Mouse (Mus musculus) B cell, adult 62 days (primary cell): ENCODE data around the gene Emd. TPM values are rescaled to one million over a fixed set of nuclear protein-coding genes. Genes with fewer than 3 reads are reported as not detected.

Experiments used
- total RNA-seq: library from RNA; stranded (reverse); gene quantifications from 4 replicates; pipeline ENCODE4 v1.2.4, GENCODE M21; 2023

The Emd gene
- total RNA-seq: 99.6 to 104 TPM (median 101 TPM) in 4 replicates

DNA sequence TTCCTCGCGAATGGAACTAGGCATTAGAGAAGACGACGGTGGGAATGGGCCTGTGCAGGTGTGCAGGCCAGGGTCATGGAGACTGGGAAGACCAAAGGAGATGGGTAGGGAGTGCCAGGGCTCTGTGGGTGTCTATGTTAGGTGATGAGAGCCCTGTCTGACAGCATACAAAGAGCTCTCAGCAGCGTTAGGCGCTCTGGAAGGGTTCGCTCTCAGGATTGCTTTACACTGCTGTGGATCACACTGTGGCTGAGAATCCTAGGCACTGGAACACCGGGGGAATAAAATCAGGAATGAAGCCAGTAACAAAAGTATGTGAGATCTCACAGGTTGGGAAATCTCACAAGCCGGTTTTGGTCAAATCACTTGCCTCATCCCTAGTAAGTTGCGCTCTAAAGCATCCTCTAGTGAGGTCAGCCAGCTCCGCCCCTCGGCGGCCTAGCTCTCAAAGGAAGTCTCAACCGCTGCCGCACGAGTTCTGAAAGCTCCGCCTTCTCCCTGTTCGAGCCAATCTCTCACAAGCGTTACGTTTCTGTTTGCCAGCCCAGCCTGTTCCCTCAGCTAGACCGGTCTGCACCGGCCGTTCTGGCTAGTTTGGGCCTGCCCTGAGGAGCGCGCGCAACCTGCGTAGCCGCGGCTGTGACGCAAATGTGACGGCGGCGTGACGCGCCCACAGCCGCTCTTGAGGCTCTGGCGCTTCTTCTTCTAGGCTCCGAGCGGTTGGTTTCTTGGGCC lies at the start of gene Emd:
Emd (plus strand) TSS at position 535 of the 735 bp plus-strand sequence.

DNA sequence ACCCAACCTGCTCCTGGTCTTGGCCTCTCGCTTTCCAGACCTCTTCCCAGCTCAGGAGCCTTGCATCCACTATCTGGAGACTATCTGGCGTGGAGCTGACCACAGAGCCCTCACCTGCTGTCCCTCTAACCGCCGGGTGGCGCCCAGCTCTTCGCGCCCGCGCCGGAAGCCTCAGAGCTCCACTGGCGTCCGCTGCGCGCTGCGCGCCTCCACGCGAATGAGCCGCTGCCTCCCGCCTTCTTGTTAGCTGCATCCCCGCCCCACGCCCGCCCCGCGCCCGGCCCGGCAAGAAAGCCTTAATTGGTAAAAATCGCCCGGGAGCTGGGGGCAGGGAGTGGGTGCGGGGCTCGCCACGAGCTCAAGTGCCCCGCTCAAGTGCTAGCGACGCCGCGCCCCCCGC lies 4.9 kb upstream of the Emd start, which contains the start of gene Flna:
Flna (minus strand) TSS at position 206 of the 400 bp plus-strand sequence.

GRCm38 (mm10) chrX:74270062-74270901 lies 15.8 kb downstream of the Emd start, which contains the start of gene Rpl10:
Rpl10 (plus strand) TSS chrX:74270812.

DNA sequence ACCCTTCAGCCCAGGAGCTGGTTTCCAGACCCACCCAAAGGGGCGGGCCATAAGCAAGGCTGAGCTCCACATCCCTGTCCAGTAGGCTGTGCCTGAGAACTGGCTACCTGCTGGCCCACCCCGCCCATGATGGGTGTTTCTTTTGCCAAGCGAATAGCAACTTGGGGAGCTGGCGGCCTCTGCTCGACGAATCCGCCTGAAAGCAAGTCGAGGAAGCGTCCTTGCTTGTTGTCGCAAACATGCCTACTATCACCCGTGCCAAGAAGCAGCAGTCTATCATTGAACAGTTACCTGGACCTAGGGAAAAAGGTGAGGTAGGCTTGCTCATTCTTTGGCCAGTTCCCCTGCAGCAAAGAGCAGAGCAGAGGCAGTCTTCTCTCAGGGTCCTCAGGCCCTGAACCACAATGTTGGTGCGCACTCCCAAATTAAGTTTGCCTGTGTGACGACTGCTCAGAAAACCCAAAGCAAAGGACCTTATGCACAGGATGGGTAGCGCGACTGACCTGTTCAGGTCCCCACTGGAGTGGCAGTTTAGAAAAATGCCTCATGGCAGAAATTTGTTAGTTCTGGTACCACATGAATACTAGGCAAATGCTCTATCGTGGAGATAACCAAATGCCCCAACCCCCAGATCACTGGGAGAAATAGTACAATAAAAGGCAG lies 27.4 kb downstream of the Emd start, which contains the start of the genes Taz and Dnase1l1:
Taz (plus strand) TSS at position 181 of the 663 bp plus-strand sequence.
Dnase1l1 (minus strand) TSS at position 606 of the 663 bp plus-strand sequence.

GRCm38 (mm10) chrX:74296538-74297448 lies 42.3 kb downstream of the Emd start, which contains the start of gene Atp6ap1:
Atp6ap1 (plus strand) TSS chrX:74297097.

DNA sequence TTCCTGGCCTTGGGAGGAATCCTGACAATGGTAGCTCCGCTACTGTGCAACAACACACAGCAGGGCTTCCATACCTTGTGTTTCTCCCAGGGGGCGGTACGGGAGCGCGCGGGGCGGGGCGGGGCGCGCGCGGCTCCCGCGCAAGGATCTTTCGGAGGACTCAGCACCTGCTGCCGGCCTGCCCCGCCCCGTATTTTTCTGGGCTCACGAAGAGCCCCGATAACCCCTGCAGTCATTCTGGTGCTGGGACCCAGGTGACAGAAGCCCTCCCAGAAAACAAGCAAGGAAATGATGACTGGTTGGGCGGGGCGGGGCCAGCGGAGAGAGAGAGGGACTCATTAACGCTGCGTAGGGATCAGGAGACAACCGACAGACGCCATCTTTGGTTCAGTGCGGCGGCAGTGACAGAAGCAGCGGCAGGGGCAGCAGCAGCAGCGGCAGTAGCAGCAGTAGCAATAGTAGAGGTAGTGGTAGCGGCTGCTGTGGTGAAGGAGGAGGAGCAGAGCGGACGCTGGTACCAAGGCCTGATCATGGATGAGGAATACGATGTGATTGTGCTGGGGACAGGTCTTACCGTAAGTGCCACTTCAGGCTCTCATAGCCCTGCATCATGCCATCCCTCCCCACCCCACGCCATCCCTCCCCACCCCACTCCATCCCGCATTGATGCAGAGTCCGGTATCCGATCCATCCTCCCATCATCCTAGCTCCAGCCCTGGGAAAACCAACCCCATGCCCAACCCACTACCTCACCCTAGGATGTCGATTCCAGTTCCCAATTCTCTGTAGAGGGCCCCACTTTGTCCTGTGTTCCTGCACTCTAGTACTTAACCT lies 50.6 kb downstream of the Emd start, which contains the start of gene Gdi1:
Gdi1 (plus strand) TSS at position 132 of the 834 bp plus-strand sequence.

Other genes starting within 250 kb of the Emd start
- 179 to 208 TPM (median 199 TPM) in 4 replicates for gene Irak1, start 230.8 kb upstream of the Emd start, total RNA-seq
- gene Opn1mw, start 127.2 kb upstream of the Emd start, total RNA-seq: not detected in 4 replicates
- 45.7 to 54.8 TPM (median 49.6 TPM) in 4 replicates for gene Mecp2, start 119.3 kb upstream of the Emd start, total RNA-seq
- gene Tex28, start 86.8 kb upstream of the Emd start, total RNA-seq: not detected in 4 replicates
- not detected in 4 replicates for gene Tktl1, start 77.4 kb upstream of the Emd start, total RNA-seq
- 466 to 487 TPM (median 482 TPM) in 4 replicates for gene Flna, start 4.9 kb upstream of the Emd start, total RNA-seq
- gene Rpl10, start 16.1 kb downstream of the Emd start, total RNA-seq: 724 to 805 TPM (median 783 TPM) in 4 replicates
- 105 to 117 TPM (median 111 TPM) in 4 replicates for gene Taz, start 27.2 kb downstream of the Emd start, total RNA-seq
- 12.4 to 17.5 TPM (median 14.7 TPM) in 4 replicates for gene Dnase1l1, start 27.6 kb downstream of the Emd start, total RNA-seq
- 175 to 185 TPM (median 177 TPM) in 4 replicates for gene Atp6ap1, start 42.4 kb downstream of the Emd start, total RNA-seq
- 279 to 321 TPM (median 292 TPM) in 4 replicates for gene Gdi1, start 50.3 kb downstream of the Emd start, total RNA-seq
- 114 to 127 TPM (median 121 TPM) in 4 replicates for gene Fam50a, start 58.3 kb downstream of the Emd start, total RNA-seq
- gene Plxna3, start 74.4 kb downstream of the Emd start, total RNA-seq: 11.2 to 16.7 TPM (median 13.9 TPM) in 4 replicates
- 24.2 to 28.3 TPM (median 26.3 TPM) in 4 replicates for gene Lage3, start 98.9 kb downstream of the Emd start, total RNA-seq
- gene Ubl4a, start 118.5 kb downstream of the Emd start, total RNA-seq: 28.4 to 32.0 TPM (median 29.2 TPM) in 4 replicates
- gene Slc10a3, start 118.7 kb downstream of the Emd start, total RNA-seq: 19.4 to 23.8 TPM (median 20.6 TPM) in 4 replicates
- 17.2 to 25.1 TPM (median 20.4 TPM) in 4 replicates for gene Fam3a, start 138.6 kb downstream of the Emd start, total RNA-seq
- gene Ikbkg, start 138.6 kb downstream of the Emd start, total RNA-seq: 47.5 to 53.2 TPM (median 49.5 TPM) in 4 replicates
- 25.4 to 35.0 TPM (median 28.8 TPM) in 4 replicates for gene G6pdx, start 174.5 kb downstream of the Emd start, total RNA-seq
- not detected in 4 replicates for gene Gm6880, start 226.7 kb downstream of the Emd start, total RNA-seq